Mouse (Mus musculus): ENCODE results near the gene Kcnip4. TPM values are rescaled to one million over a fixed set of nuclear protein-coding genes. Genes with fewer than 3 reads are reported as not detected.

Gene Kcnip4
- polyA plus RNA-seq, 1 experiment from 2014 or later = 0.05 TPM

DNA sequence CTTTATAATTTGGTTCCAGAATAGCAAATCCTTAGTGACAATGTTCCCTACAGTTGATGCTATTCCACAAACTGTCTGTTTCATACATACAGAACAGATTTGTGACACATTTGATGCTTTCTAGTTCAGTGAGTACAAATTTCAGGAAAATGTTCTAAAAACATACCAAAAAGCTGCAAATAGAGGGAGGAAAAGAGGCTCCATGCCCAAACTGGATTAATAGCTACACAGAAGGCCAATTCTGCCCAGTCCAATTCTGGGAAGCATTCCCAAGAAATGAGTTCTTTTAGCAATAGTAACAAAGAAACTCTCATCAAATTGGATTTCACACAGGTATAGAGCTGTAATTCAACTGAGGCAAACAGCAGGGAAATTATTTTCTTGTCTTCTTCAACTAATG, 806.5 kb downstream of the Kcnip4 start:
- H3K9me3 ChIP-seq (ENCODE audit: low read length) = no peaks in the 10 kb centered on the region
- no peak overlapping the region for H3K9ac ChIP-seq (replicated peaks)
- H3K27me3 ChIP-seq (ENCODE audit: insufficient read depth, low read length) = no peaks in the 10 kb centered on the region
- DNase-seq (no peak), ATAC-seq (no peak)
- H3K36me3 ChIP-seq (replicated peaks; ENCODE audit: insufficient read depth, low read length) = no peaks in the 10 kb centered on the region
- no peak overlapping the region for H3K4me2 ChIP-seq (ENCODE audit: low read depth, low read length)
- no peak overlapping the region for H3K27ac ChIP-seq (ENCODE audit: low read depth)
- no peaks in the 10 kb centered on the region for H3K4me1 ChIP-seq (ENCODE audit: insufficient read depth)
- no peak overlapping the region for H3K4me3 ChIP-seq (ENCODE audit: low read depth, low read length)
- no peak for TF ChIP-seq CTCF (IDR thresholded peaks at IDR 0.05; ENCODE audit: low read depth)
- no peak for TF ChIP-seq EP300 (IDR thresholded peaks at IDR 0.05; ENCODE audit: low read depth)

GRCm38 (mm10) chr5:48705997-48706396, 818.7 kb downstream of the Kcnip4 start:
- no peaks in the 10 kb centered on the region for H3K4me1 ChIP-seq (ENCODE audit: insufficient read depth)
- TF ChIP-seq CTCF (IDR thresholded peaks at IDR 0.05; ENCODE audit: low read depth) (no peak), EP300 (IDR thresholded peaks at IDR 0.05; ENCODE audit: low read depth) (no peak)
- no peaks in the 10 kb centered on the region for H3K9me3 ChIP-seq (ENCODE audit: low read length)
- WGBS (ENCODE audit: insufficient replicate concordance) = 85% methylated on average over 3 of the region's 3 CpGs
- no peak overlapping the region for H3K27ac ChIP-seq (ENCODE audit: low read depth)
- no peak overlapping the region for H3K4me3 ChIP-seq (ENCODE audit: low read depth, low read length)
- no peak overlapping the region for H3K9ac ChIP-seq (replicated peaks)
- DNase-seq (no peak), ATAC-seq (no peak)
- no peak overlapping the region for H3K4me2 ChIP-seq (ENCODE audit: low read depth, low read length)
- H3K27me3 ChIP-seq (ENCODE audit: insufficient read depth, low read length) = no peaks in the 10 kb centered on the region
- no peaks in the 10 kb centered on the region for H3K36me3 ChIP-seq (replicated peaks; ENCODE audit: insufficient read depth, low read length)

- 77% methylated on average over 3 of the region's 3 CpGs for WGBS (ENCODE audit: insufficient replicate concordance)
- H3K4me1 ChIP-seq (ENCODE audit: insufficient read depth) = no peaks in the 10 kb centered on the region
Measured at GRCm38 (mm10) chr5:48687068-48687467, 837.6 kb downstream of the Kcnip4 start.

GRCm38 (mm10) chr5:48679733-48680595, 844.7 kb downstream of the Kcnip4 start:
- no peak overlapping the region for H3K4me2 ChIP-seq (ENCODE audit: low read depth, low read length)
- no peaks in the 10 kb centered on the region for H3K9me3 ChIP-seq (ENCODE audit: low read length)
- DNase-seq (no peak), ATAC-seq (no peak)
- no peaks in the 10 kb centered on the region for H3K36me3 ChIP-seq (replicated peaks; ENCODE audit: insufficient read depth, low read length)
- no peak for TF ChIP-seq CTCF (IDR thresholded peaks at IDR 0.05; ENCODE audit: low read depth)
- no peak for TF ChIP-seq EP300 (IDR thresholded peaks at IDR 0.05; ENCODE audit: low read depth)
- H3K4me1 ChIP-seq (ENCODE audit: insufficient read depth) = no peaks in the 10 kb centered on the region
- no peak overlapping the region for H3K9ac ChIP-seq (replicated peaks)
- 73% methylated on average over 8 of the region's 8 CpGs for WGBS (ENCODE audit: insufficient replicate concordance)
- H3K27me3 ChIP-seq (ENCODE audit: insufficient read depth, low read length) = no peaks in the 10 kb centered on the region
- no peak overlapping the region for H3K27ac ChIP-seq (ENCODE audit: low read depth)
- no peak overlapping the region for H3K4me3 ChIP-seq (ENCODE audit: low read depth, low read length)

More at GRCm38 (mm10) chr5:48687068-48687467, 837.6 kb downstream of the Kcnip4 start:
- TF ChIP-seq CTCF (IDR thresholded peaks at IDR 0.05; ENCODE audit: low read depth) (no peak), EP300 (IDR thresholded peaks at IDR 0.05; ENCODE audit: low read depth) (no peak)
- H3K27me3 ChIP-seq (ENCODE audit: insufficient read depth, low read length) = no peaks in the 10 kb centered on the region
- H3K9me3 ChIP-seq (ENCODE audit: low read length) = no peaks in the 10 kb centered on the region
- no peak overlapping the region for H3K4me2 ChIP-seq (ENCODE audit: low read depth, low read length)
- DNase-seq (no peak), ATAC-seq (no peak)
- H3K27ac ChIP-seq (ENCODE audit: low read depth) = no peak overlapping the region
- no peak overlapping the region for H3K4me3 ChIP-seq (ENCODE audit: low read depth, low read length)
- H3K36me3 ChIP-seq (replicated peaks; ENCODE audit: insufficient read depth, low read length) = no peaks in the 10 kb centered on the region
- H3K9ac ChIP-seq (replicated peaks) = no peak overlapping the region

GRCm38 (mm10) chr5:48662504-48662903, 862.2 kb downstream of the Kcnip4 start:
- Histone ChIP-seq H3K9ac (replicated peaks) (no peak overlapping the region), H3K4me1 (ENCODE audit: insufficient read depth) (no peaks in the 10 kb centered on the region), H3K27ac (ENCODE audit: low read depth) (no peak overlapping the region), H3K4me2 (ENCODE audit: low read depth, low read length) (no peak overlapping the region), H3K27me3 (ENCODE audit: insufficient read depth, low read length) (no peaks in the 10 kb centered on the region), H3K4me3 (ENCODE audit: low read depth, low read length) (no peak overlapping the region), H3K36me3 (replicated peaks; ENCODE audit: insufficient read depth, low read length) (no peaks in the 10 kb centered on the region), H3K9me3 (ENCODE audit: low read length) (no peaks in the 10 kb centered on the region)
- no peak for ATAC-seq
- WGBS (ENCODE audit: insufficient replicate concordance) = 75% methylated on average over 3 of the region's 3 CpGs
- TF ChIP-seq EP300 (IDR thresholded peaks at IDR 0.05; ENCODE audit: low read depth) (no peak), CTCF (IDR thresholded peaks at IDR 0.05; ENCODE audit: low read depth) (no peak)
- no peak for DNase-seq

DNA sequence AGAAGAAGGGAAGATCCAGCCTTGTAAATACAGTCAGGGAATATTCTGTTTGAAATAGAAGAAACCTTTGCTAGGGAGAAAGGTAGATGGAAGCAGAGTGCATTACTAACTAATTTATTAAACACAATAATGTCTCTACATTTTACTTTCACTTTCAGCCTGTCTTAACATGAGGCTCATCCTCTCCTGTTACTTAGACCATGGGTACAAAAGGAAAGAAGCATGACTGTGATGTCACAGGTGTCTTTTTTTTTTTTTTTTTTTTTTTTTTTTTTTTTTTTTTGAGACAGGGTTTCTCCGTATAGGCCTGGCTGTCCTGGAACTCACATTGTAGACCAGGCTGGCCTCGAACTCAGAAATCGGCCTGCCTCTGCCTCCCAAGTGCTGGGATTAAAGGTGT, 864.7 kb downstream of the Kcnip4 start:
- Histone ChIP-seq H3K4me1 (ENCODE audit: insufficient read depth) (no peaks in the 10 kb centered on the region), H3K4me3 (ENCODE audit: low read depth, low read length) (no peak overlapping the region), H3K36me3 (replicated peaks; ENCODE audit: insufficient read depth, low read length) (no peaks in the 10 kb centered on the region), H3K27ac (ENCODE audit: low read depth) (no peak overlapping the region), H3K9ac (replicated peaks) (no peak overlapping the region), H3K27me3 (ENCODE audit: insufficient read depth, low read length) (no peaks in the 10 kb centered on the region), H3K9me3 (ENCODE audit: low read length) (no peaks in the 10 kb centered on the region), H3K4me2 (ENCODE audit: low read depth, low read length) (no peak overlapping the region)
- no peak for TF ChIP-seq EP300 (IDR thresholded peaks at IDR 0.05; ENCODE audit: low read depth)
- no peak for TF ChIP-seq CTCF (IDR thresholded peaks at IDR 0.05; ENCODE audit: low read depth)
- DNase-seq (no peak), ATAC-seq (no peak)
- WGBS (ENCODE audit: insufficient replicate concordance) = 87% methylated on average over 3 of the region's 3 CpGs

All from liver, postnatal 0 days (tissue).